Mouse (Mus musculus): Measurements from ENCODE around the gene Cgref1.

Gene Cgref1

DNA sequence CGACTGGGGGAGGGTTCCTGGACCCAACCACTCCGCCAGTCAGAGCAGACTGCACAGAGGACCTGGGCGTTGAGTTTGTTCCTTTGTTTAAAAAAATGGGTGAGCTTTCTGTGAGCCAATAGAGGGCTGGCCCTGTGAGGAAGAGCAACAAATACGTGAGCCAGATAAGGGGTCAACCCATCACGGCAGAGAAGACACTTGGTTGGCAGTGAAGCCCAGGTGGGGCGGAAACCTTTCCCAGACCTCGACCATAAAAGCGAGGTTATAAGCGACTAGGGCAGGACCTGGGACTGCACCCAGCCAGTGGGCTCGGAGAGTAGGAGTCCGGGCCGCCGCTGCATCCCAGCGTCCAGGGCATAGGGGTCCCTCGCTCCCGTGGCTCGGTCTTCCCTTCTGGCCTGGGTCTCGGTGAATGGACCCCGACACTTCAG is 58.0 kb downstream of the Cgref1 start:
- peak; percentile 45 for DNase-seq (ENCODE audit: low read depth, low spot score)

DNA sequence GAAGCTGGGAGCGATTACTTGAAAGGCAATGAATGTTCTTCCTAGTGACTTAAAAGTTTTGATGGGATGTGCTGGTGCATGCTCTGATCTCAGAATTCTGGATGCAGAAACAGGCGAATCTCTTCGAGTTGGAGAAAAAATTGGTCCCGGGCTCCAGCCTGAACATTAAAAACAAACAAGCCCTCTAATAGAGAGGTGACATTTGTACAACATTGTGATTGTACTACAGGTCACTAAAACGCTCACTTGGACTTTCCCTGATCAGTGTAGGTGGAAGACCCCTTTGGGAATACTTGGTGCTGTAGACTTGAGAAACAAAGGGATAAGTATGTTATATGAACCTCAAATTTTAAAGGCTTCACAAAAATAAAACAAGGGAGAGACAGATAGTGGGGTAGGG is 58.7 kb downstream of the Cgref1 start:
- DNase-seq (ENCODE audit: low read depth, low spot score), result no peak

DNA sequence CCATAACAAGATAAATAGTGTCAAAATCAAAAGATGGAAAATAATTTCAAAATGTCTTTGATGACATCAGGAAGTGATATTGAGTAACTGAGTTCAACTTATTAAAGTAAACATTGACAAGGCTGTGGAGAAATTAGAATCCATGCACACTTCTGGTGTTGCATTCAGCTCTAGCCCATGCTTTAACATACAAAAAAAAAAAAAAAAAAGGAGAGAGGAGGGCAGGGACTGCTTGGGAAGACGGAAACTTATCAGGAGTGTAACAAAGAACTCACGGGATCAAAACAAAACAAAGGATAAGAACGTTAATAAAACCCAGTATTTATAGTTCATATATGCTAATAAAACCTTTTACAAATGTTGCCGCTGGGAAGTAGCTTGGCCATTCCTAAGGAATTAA is 59.2 kb downstream of the Cgref1 start:
- DNase-seq (ENCODE audit: low read depth, low spot score), result no peak

Data from retina, adult 2 months (tissue).